Mouse (Mus musculus) G1E (cell line): ENCODE results near the gene Inmt. TPM values are rescaled to one million over a fixed set of nuclear protein-coding genes. Genes with fewer than 3 reads are reported as not detected.

ENCODE experiments used
- ATAC-seq: 2 replicates; pipeline ENCODE4 v1.8.0; 2016; ENCODE audit warnings: mild to moderate bottlenecking; ENCODE audit not compliant: insufficient number of reproducible peaks, poor library complexity, low FRiP score, severe bottlenecking; ENCODE audit errors: extremely low read depth
- DNase-seq: peaks from one replicate; pipeline ENCODE4 v3.0.0; 2012; ENCODE audit warnings: low spot score
- H3K27me3 ChIP-seq: 2 replicates; pipeline ENCODE4 v1.6.1; 2012; ENCODE audit warnings: mild to moderate bottlenecking, low read length, inconsistent platforms; ENCODE audit not compliant: insufficient read depth
- H3K36me3 ChIP-seq: replicated peaks from 2 replicates; pipeline ENCODE3; 2012; ENCODE audit warnings: mild to moderate bottlenecking, inconsistent platforms
- H3K4me1 ChIP-seq: 2 replicates; pipeline ENCODE4 v1.6.1; 2012; ENCODE audit warnings: low read depth, low read length, inconsistent platforms, mixed read lengths; ENCODE audit not compliant: insufficient read depth
- H3K4me3 ChIP-seq: 2 replicates; pipeline ENCODE4 v1.5.1; 2012; ENCODE audit warnings: low read depth, mild to moderate bottlenecking, inconsistent platforms, low read length, moderate library complexity, mixed read lengths
- H3K9me3 ChIP-seq: replicated peaks from 2 replicates; pipeline ENCODE4 v1.6.1; 2012; ENCODE audit warnings: inconsistent platforms
- CTCF ChIP-seq: IDR thresholded peaks from 2 replicates; pipeline ENCODE4 v1.5.1; 2012; ENCODE audit warnings: low read depth, low read length, inconsistent platforms, mixed read lengths
- GATA1 ChIP-seq: IDR thresholded peaks from 2 replicates; pipeline ENCODE4 v1.6.1; 2012; ENCODE audit warnings: borderline replicate concordance, low read length, inconsistent platforms, mixed read lengths
- GATA2 ChIP-seq: IDR thresholded peaks from 2 replicates; pipeline ENCODE4 v1.6.1; 2012; ENCODE audit warnings: low read depth, low read length, inconsistent platforms, borderline replicate concordance
- POLR2AphosphoS5 ChIP-seq: IDR thresholded peaks from 2 replicates; pipeline ENCODE4 v1.6.1; 2012; ENCODE audit warnings: low read depth, low read length, inconsistent platforms; ENCODE audit not compliant: insufficient replicate concordance
- TAL1 ChIP-seq: conservative IDR thresholded peaks from 2 replicates; pipeline ENCODE4 v1.6.1; 2012; ENCODE audit warnings: low read depth, low read length, inconsistent platforms, mixed read lengths
- polyA plus RNA-seq: library from polyadenylated mRNA; stranded (reverse); fragments of >175 nt; gene quantifications from 2 replicates; pipeline ENCODE4 v1.2.3, GENCODE M21; 2012
- total RNA-seq, 2 experiments: library from RNA; stranded (forward) in 1 of 2; stranded (reverse) in 1 of 2; fragments of 200-1000 nt in 1 of 2; fragments of >200 nt in 1 of 2; fragmentation: Nextera tagmentation in 1 of 2; gene quantifications; 2 replicates each; pipeline ENCODE4 v1.2.3; 2014 to 2017

Gene Inmt
- total and polyA plus RNA-seq, 3 experiments = not detected

DNA sequence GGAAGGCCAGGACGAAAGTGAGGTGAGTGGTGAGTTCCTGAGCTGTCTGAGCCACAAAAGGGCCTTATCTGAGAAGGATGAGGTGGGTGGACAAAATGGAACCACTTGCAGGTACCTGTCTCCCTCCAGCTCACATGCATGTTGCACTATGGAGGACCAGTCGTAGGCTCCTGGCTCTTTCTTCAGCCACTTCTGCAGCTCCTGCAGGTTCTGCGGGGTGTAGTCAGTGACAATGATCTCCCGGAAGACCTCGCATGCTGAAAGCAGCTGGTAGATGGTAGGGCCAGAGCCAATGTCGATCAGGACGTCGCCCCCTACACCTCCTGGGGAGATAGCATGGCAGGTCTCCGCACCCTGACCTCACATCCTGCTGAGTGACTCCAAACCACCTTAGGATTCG lies 1.7 kb downstream of the Inmt start:
- TF ChIP-seq POLR2AphosphoS5 (no peak), TAL1 (no peak), GATA1 (no peak), CTCF (no peak), GATA2 (no peak)
- Histone ChIP-seq H3K4me1 (no peaks in the 10 kb centered on the region), H3K27me3 (0 out of 2 replicates have a peak, but pooled peaks cover 2% of the 10 kb centered on the region), H3K4me3 (no peak overlapping the region), H3K9me3 (no peaks in the 10 kb centered on the region), H3K36me3 (no peaks in the 10 kb centered on the region)
- DNase-seq (no peak), ATAC-seq (no peak)

DNA sequence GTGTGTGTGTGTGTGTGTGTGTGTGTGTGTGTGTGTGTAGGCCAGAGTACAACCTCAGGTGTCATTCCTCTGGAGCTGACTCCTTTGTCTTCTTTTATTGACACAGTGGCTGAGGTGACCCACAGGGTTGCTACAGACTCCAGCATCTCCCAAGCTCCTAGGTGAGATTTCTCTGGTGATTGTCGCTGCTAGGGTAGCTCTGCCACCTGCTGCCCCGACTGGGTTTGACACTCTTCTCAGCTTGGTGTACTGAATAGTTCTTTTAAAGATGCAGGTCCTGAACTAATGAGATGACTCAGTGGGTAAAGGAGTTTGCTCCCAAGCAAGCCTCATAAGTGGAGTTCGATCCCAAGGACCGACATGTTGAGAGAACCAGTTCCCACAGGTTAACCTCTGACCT lies 3.2 kb downstream of the Inmt start:
- H3K9me3 ChIP-seq = no peaks in the 10 kb centered on the region
- H3K27me3 ChIP-seq = no peaks in the 10 kb centered on the region
- TF ChIP-seq CTCF = no peak
- no peak for TF ChIP-seq TAL1
- no peak for TF ChIP-seq GATA2
- no peak for TF ChIP-seq GATA1
- no peak for TF ChIP-seq POLR2AphosphoS5
- H3K4me3 ChIP-seq = no peak overlapping the region
- 0 out of 2 replicates have a peak, but pooled peaks cover 2% of the 10 kb centered on the region for H3K4me1 ChIP-seq
- no peaks in the 10 kb centered on the region for H3K36me3 ChIP-seq
- DNase-seq (no peak), ATAC-seq (no peak)

- Histone ChIP-seq H3K4me3 (no peak overlapping the region), H3K27me3 (0 out of 2 replicates have a peak, but pooled peaks cover 2% of the 10 kb centered on the region), H3K36me3 (no peaks in the 10 kb centered on the region), H3K4me1 (0 out of 2 replicates have a peak, but pooled peaks cover 2% of the 10 kb centered on the region), H3K9me3 (no peaks in the 10 kb centered on the region)
- TF ChIP-seq CTCF = no peak
- no peak for TF ChIP-seq GATA2
- DNase-seq (no peak), ATAC-seq (no peak)
These were observed 5.0 kb downstream of the Inmt start for GRCm38 (mm10) chr6:55169818-55170217.

DNA sequence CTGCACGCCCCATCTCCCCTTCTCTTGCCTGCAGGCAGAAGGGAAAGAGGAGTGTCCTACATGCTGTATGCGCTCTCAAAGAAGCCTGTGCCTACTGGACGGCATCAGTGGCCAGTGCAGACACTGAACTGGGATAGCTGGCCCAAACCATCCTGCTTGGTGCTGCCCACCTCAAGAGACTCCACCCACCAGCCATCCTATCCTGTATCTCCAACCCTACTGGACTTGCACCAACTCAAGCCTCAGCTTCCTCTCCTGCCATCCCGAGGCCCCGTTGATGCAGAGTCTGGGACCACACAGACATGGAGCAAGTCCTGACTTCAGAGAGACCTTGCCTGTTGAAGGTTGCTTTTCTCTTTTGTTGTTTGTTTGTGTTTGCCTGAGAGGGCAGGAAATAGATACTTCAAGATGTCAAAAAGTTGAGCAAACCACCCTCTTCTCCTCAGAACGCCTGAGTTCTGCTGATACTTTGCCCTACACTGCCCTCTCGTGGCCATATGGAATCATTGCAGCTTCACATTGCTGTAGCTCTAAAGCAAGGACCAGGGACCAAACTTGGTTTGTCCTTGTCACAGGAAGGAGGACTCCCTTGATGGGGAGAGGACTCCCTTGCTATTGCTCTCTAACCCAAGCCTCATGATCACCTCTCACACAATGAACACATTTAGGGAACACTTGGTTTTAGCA lies 7.9 kb downstream of the Inmt start:
- TF ChIP-seq GATA1 (no peak), CTCF (peak; percentile 91), GATA2 (no peak), POLR2AphosphoS5 (no peak), TAL1 (no peak)
- ATAC-seq (no peak), DNase-seq (peak; percentile 48)
- 0 out of 2 replicates have a peak, but pooled peaks cover 2% of the 10 kb centered on the region for H3K4me1 ChIP-seq
- H3K27me3 ChIP-seq = peaks cover 2% of the 10 kb centered on the region; the same call in 1 of the 2 replicates
- H3K9me3 ChIP-seq = no peaks in the 10 kb centered on the region
- no peak overlapping the region for H3K4me3 ChIP-seq
- H3K36me3 ChIP-seq = no peaks in the 10 kb centered on the region

DNA sequence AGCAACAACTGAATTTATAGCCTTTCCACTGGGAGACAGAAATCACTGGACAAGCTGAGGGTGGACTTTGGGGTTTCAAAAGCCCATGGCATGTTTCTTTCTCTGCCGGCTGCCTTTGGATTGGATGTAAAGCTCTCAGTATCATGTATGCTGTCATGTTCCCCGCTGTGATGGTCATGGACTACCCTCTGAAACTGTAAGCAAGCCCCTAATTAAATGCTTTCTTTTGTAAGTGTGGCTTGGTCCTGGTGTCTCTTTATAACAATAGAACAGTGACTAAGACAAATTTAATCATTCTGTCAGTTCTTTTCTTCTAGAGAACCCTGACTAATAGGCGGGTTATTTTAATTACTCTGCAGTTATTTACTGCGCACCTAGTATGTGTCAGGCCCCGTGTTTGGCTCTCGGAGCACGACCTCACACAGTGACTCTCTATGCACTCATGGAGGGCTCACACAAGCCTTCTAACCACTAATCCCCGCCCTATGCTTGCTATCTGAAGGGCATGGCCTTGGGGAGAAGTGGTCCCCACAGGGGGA lies 11.7 kb downstream of the Inmt start:
- H3K4me3 ChIP-seq = no peak overlapping the region
- no peak for ATAC-seq
- H3K27me3 ChIP-seq = peaks cover 2% of the 10 kb centered on the region; the same call in 1 of the 2 replicates
- TF ChIP-seq POLR2AphosphoS5 (no peak), GATA1 (no peak), CTCF (no peak), TAL1 (no peak), GATA2 (no peak)
- no peaks in the 10 kb centered on the region for H3K36me3 ChIP-seq
- DNase-seq = no peak
- H3K9me3 ChIP-seq = no peaks in the 10 kb centered on the region
- H3K4me1 ChIP-seq = 0 out of 2 replicates have a peak, but pooled peaks cover 2% of the 10 kb centered on the region

GRCm38 (mm10) chr6:55161311-55161761 lies 13.5 kb downstream of the Inmt start:
- no peaks in the 10 kb centered on the region for H3K36me3 ChIP-seq
- H3K4me3 ChIP-seq = no peak overlapping the region
- no peaks in the 10 kb centered on the region for H3K9me3 ChIP-seq
- TF ChIP-seq GATA2 (no peak), TAL1 (no peak), GATA1 (no peak), CTCF (no peak), POLR2AphosphoS5 (no peak)
- peaks cover 2% of the 10 kb centered on the region; the same call in 1 of the 2 replicates for H3K27me3 ChIP-seq
- H3K4me1 ChIP-seq = no peaks in the 10 kb centered on the region
- ATAC-seq (no peak), DNase-seq (no peak)

- ATAC-seq (no peak), DNase-seq (no peak)
- Histone ChIP-seq H3K9me3 (no peaks in the 10 kb centered on the region), H3K4me1 (no peaks in the 10 kb centered on the region), H3K4me3 (no peak overlapping the region), H3K36me3 (no peaks in the 10 kb centered on the region), H3K27me3 (no peaks in the 10 kb centered on the region; the same call in 1 of the 2 replicates)
- no peak for TF ChIP-seq GATA2
- no peak for TF ChIP-seq TAL1
- no peak for TF ChIP-seq GATA1
- TF ChIP-seq CTCF = no peak
- TF ChIP-seq POLR2AphosphoS5 = no peak
These were observed 15.6 kb downstream of the Inmt start for GRCm38 (mm10) chr6:55159256-55159655.
